Mouse (Mus musculus) megakaryocyte, embryonic 14.5 days (primary cell): ENCODE results near the gene Stk11.

Source experiments
- FLI1 ChIP-seq: IDR thresholded peaks from 2 replicates; pipeline ENCODE4 v1.6.1; 2012; ENCODE audit warnings: low read length, inconsistent platforms, mixed read lengths
- GATA1 ChIP-seq: IDR thresholded peaks from 3 replicates; pipeline ENCODE4 v1.6.1; 2012; ENCODE audit warnings: mixed read lengths, low read length, inconsistent platforms, borderline replicate concordance

DNA sequence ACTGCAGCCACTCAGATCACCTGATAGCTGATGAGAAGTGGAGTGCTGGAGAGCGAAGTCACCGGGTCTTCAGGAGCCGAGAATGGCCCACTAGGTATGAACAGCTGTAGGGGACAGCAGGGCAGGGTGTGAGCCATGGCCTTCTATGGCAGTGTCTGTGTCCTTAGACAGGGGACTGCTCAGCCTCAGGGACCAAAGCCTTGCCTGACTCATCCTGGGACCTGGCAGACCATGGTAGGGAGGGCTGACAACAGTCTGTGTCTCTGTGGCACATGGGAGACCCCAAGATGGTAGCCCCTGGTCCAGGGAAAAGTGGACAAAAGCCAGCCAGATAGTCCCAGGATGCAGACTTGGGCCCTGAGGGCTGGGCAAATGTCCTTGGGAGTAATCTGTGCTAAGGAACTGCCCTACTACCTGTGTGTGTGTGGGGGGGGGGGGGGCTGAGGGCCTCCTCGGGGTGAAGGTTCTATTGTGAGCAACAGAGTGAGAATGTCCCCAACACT, 45.6 kb upstream of the Stk11 start:
- TF ChIP-seq GATA1 (no peak), FLI1 (no peak)
